Mouse (Mus musculus) CH12.LX (cell line): ENCODE data around the gene Tet1. TPM values are rescaled to one million over a fixed set of nuclear protein-coding genes. Genes with fewer than 3 reads are reported as not detected.

Source experiments
- DNase-seq: peaks from one replicate; pipeline ENCODE4 v3.0.0-alpha.2; 2013; ENCODE audit errors: extremely low read depth
- H3K27ac ChIP-seq: 2 replicates; pipeline ENCODE4 v1.5.1; 2012; ENCODE audit warnings: low read depth, mild to moderate bottlenecking, control low read depth, moderate library complexity; ENCODE audit not compliant: insufficient read depth
- H3K27me3 ChIP-seq: replicated peaks from 2 replicates; pipeline ENCODE3; 2012; ENCODE audit warnings: inconsistent platforms
- H3K36me3 ChIP-seq, 2 experiments: replicated peaks in 1 of 2; 2 replicates each; pipeline versions ENCODE3 to v1.6.1; 2012; ENCODE audit warnings: inconsistent platforms in 1 of 2, low read length in 1 of 2, mild to moderate bottlenecking in 1 of 2, mixed read lengths in 1 of 2, moderate library complexity in 1 of 2; ENCODE audit not compliant: control insufficient read depth in 1 of 2, insufficient read depth in 1 of 2
- H3K4me1 ChIP-seq, 2 experiments: 2 replicates each; pipeline ENCODE4 v1.6.1; 2012; ENCODE audit warnings: inconsistent platforms in 1 of 2, moderate library complexity in 1 of 2; ENCODE audit not compliant: insufficient read depth in 2 of 2, control insufficient read depth in 1 of 2
- H3K4me2 ChIP-seq: 2 replicates; pipeline ENCODE4 v1.6.1; 2012; ENCODE audit warnings: low read depth, mild to moderate bottlenecking, control low read depth; ENCODE audit not compliant: poor library complexity, insufficient read depth, severe bottlenecking
- H3K4me3 ChIP-seq, 3 experiments: fragments of 150-350 bp in 1 of 3; sonication (generic) in 1 of 3; replicated peaks in 1 of 3; 2 replicates each; pipeline versions ENCODE3 to v1.5.1; 2011 to 2012; ENCODE audit warnings: low read depth in 2 of 3, low read length in 2 of 3, mild to moderate bottlenecking in 2 of 3, moderate library complexity in 2 of 3, control low read depth in 1 of 3, improper control_type of control experiment in 1 of 3, inconsistent platforms in 1 of 3, mixed read lengths in 1 of 3; ENCODE audit not compliant: poor library complexity in 1 of 3
- H3K79me2 ChIP-seq: replicated peaks from 2 replicates; pipeline ENCODE4 v1.6.1; 2012; ENCODE audit warnings: mild to moderate bottlenecking, moderate library complexity; ENCODE audit not compliant: control insufficient read depth, poor library complexity, insufficient read depth, severe bottlenecking; ENCODE audit errors: extremely low read depth
- H3K9ac ChIP-seq: 2 replicates; pipeline ENCODE4 v1.6.1; 2012; ENCODE audit warnings: low read depth, mild to moderate bottlenecking, control low read depth, moderate library complexity; ENCODE audit not compliant: insufficient read depth
- H3K9me3 ChIP-seq: replicated peaks from 2 replicates; pipeline ENCODE3; 2012; ENCODE audit warnings: low read length, inconsistent platforms, mixed read lengths
- CHD1 ChIP-seq: IDR thresholded peaks from 2 replicates; pipeline ENCODE4 v1.6.1; 2012; ENCODE audit warnings: low read depth, low read length, improper control_type of control experiment, inconsistent platforms
- CHD2 ChIP-seq: IDR thresholded peaks from 2 replicates; pipeline ENCODE4 v1.6.1; 2011; ENCODE audit warnings: low read length, improper control_type of control experiment
- E2F4 ChIP-seq: IDR thresholded peaks from 2 replicates; pipeline ENCODE4 v1.6.1; 2011; ENCODE audit warnings: low read depth, low read length, improper control_type of control experiment; ENCODE audit not compliant: insufficient replicate concordance
- ELF1 ChIP-seq: IDR thresholded peaks from 2 replicates; pipeline ENCODE4 v1.6.1; 2014; ENCODE audit warnings: low read depth, mild to moderate bottlenecking, inconsistent platforms, low read length, improper control_type of control experiment
- EP300 ChIP-seq: IDR thresholded peaks from 2 replicates; pipeline ENCODE4 v1.6.1; 2011; ENCODE audit warnings: low read length, improper control_type of control experiment
- ETS1 ChIP-seq: conservative IDR thresholded peaks from 2 replicates; pipeline ENCODE4 v1.6.1; 2012; ENCODE audit warnings: low read depth, mild to moderate bottlenecking, inconsistent platforms, low read length, improper control_type of control experiment, moderate library complexity
- GABPA ChIP-seq: IDR thresholded peaks from 2 replicates; pipeline ENCODE4 v1.6.1; 2012; ENCODE audit warnings: low read depth, low read length, improper control_type of control experiment, inconsistent platforms; ENCODE audit not compliant: insufficient replicate concordance
- HCFC1 ChIP-seq: IDR thresholded peaks from 2 replicates; pipeline ENCODE4 v1.6.1; 2012; ENCODE audit warnings: low read depth, mild to moderate bottlenecking, inconsistent platforms, low read length, improper control_type of control experiment
- IRF4 ChIP-seq: IDR thresholded peaks from 2 replicates; pipeline ENCODE4 v1.6.1; 2014; ENCODE audit warnings: low read depth, mild to moderate bottlenecking, inconsistent platforms, low read length, improper control_type of control experiment
- KAT2A ChIP-seq: IDR thresholded peaks from 2 replicates; pipeline ENCODE4 v1.6.1; 2012; ENCODE audit warnings: low read length, improper control_type of control experiment, inconsistent platforms; ENCODE audit not compliant: insufficient replicate concordance
- MAX ChIP-seq: IDR thresholded peaks from 2 replicates; pipeline ENCODE4 v1.6.1; 2011; ENCODE audit warnings: low read length, improper control_type of control experiment
- MAZ ChIP-seq: IDR thresholded peaks from 2 replicates; pipeline ENCODE4 v1.6.1; 2012; ENCODE audit warnings: low read depth, mild to moderate bottlenecking, inconsistent platforms, low read length, improper control_type of control experiment, moderate library complexity
- NRF1 ChIP-seq: IDR thresholded peaks from 2 replicates; pipeline ENCODE4 v1.6.1; 2014; ENCODE audit warnings: low read depth, mild to moderate bottlenecking, inconsistent platforms, low read length, improper control_type of control experiment, moderate library complexity
- PAX5 ChIP-seq: IDR thresholded peaks from 2 replicates; pipeline ENCODE4 v1.6.1; 2012; ENCODE audit warnings: low read length, inconsistent platforms, mixed read lengths
- POLR2A ChIP-seq: IDR thresholded peaks from 2 replicates; pipeline ENCODE4 v1.6.1; 2011; ENCODE audit warnings: low read depth, mild to moderate bottlenecking, improper control_type of control experiment, low read length
- POLR2AphosphoS2 ChIP-seq: IDR thresholded peaks from 2 replicates; pipeline ENCODE4 v1.6.1; 2011; ENCODE audit warnings: low read depth, low read length, improper control_type of control experiment
- RAD21 ChIP-seq: IDR thresholded peaks from 2 replicates; pipeline ENCODE4 v1.6.1; 2011; ENCODE audit warnings: low read depth, mild to moderate bottlenecking, low read length, improper control_type of control experiment, moderate library complexity
- SIN3A ChIP-seq: IDR thresholded peaks from 2 replicates; pipeline ENCODE4 v1.6.1; 2012; ENCODE audit warnings: low read length, improper control_type of control experiment, inconsistent platforms
- SMC3 ChIP-seq: IDR thresholded peaks from 2 replicates; pipeline ENCODE4 v1.6.1; 2011; ENCODE audit warnings: low read depth, low read length, improper control_type of control experiment
- TBP ChIP-seq: conservative IDR thresholded peaks from 2 replicates; pipeline ENCODE4 v1.6.1; 2011; ENCODE audit warnings: low read depth, low read length, improper control_type of control experiment
- TCF12 ChIP-seq: IDR thresholded peaks from 2 replicates; pipeline ENCODE4 v1.6.1; 2014; ENCODE audit warnings: low read depth, mild to moderate bottlenecking, inconsistent platforms, low read length, improper control_type of control experiment
- USF1 ChIP-seq: IDR thresholded peaks from 2 replicates; pipeline ENCODE4 v1.6.1; 2014; ENCODE audit warnings: low read depth, mild to moderate bottlenecking, inconsistent platforms, low read length, improper control_type of control experiment
- USF2 ChIP-seq: conservative IDR thresholded peaks from 2 replicates; pipeline ENCODE4 v1.6.1; 2011; ENCODE audit warnings: low read depth, low read length, improper control_type of control experiment
- ZKSCAN1 ChIP-seq: IDR thresholded peaks from 2 replicates; pipeline ENCODE4 v1.6.1; 2012; ENCODE audit warnings: low read depth, inconsistent platforms, low read length, improper control_type of control experiment, borderline replicate concordance
- ZMIZ1 ChIP-seq: IDR thresholded peaks from 2 replicates; pipeline ENCODE4 v1.6.1; 2012; ENCODE audit warnings: low read depth, mild to moderate bottlenecking, inconsistent platforms, low read length, improper control_type of control experiment
- ZNF384 ChIP-seq: IDR thresholded peaks from 2 replicates; pipeline ENCODE4 v1.6.1; 2012; ENCODE audit warnings: low read depth, low read length, improper control_type of control experiment, inconsistent platforms
- dilution Hi-C: fragments of 300-500 bp; cut with MboI; formaldehyde crosslinking; loops from 2 replicates; pipeline ENCODE4 v1.14.3; 2020; ENCODE audit warnings: low sequenced_read_pairs; ENCODE audit not compliant: extremely low pct_unique_long_range_greater_than_20kb, extremely low pct_ligation_motif_present
- in situ Hi-C: fragments of 300-500 bp; cut with MboI; formaldehyde crosslinking; loops from 3 replicates; pipeline ENCODE4 v1.14.3; 2019; ENCODE audit warnings: low sequenced_read_pairs, low pct_ligation_motif_present, low pct_unique_long_range_greater_than_20kb, mixed read lengths
- polyA plus RNA-seq: library from polyadenylated mRNA; unstranded; fragments of >175 nt; gene quantifications from 2 replicates; pipeline ENCODE4 v1.2.1, GENCODE M21; 2012; ENCODE audit warnings: low read depth; ENCODE audit not compliant: insufficient read length
- total RNA-seq, 2 experiments: library from RNA; depleted of rRNA; stranded (reverse); fragments of 300-350 nt in 1 of 2; fragments of >200 nt in 1 of 2; gene quantifications; 2 replicates each; pipeline ENCODE4 v1.2.3; 2012 to 2014

The Tet1 gene
- total and polyA plus RNA-seq, 3 experiments, result 0.23 to 0.55 (median 0.34) TPM

- no peak overlapping the region for H3K9ac ChIP-seq
- H3K4me2 ChIP-seq, result no peak overlapping the region
- no peaks in the 10 kb centered on the region for H3K27me3 ChIP-seq
- H3K4me1 ChIP-seq, result 0 out of 4 replicates have a peak, but pooled peaks cover 0 to 2% of the 10 kb centered on the region in 2 experiments
- H3K36me3 ChIP-seq, result no peaks in the 10 kb centered on the region
- TF ChIP-seq RAD21 (no peak), TBP (no peak), EP300 (no peak), CHD1 (no peak), ZNF384 (no peak), KAT2A (no peak), NRF1 (no peak), SMC3 (no peak), GABPA (no peak), TCF12 (no peak), POLR2A (no peak), USF1 (no peak)
- no peak for DNase-seq
- no peak overlapping the region for H3K27ac ChIP-seq
- in situ Hi-C loops (no loop called here), dilution Hi-C loops (no loop called here)
- no peaks in the 10 kb centered on the region for H3K79me2 ChIP-seq
- no peak overlapping the region for H3K4me3 ChIP-seq
- no peaks in the 10 kb centered on the region for H3K9me3 ChIP-seq
Measured at GRCm38 (mm10) chr10:62902829-62903228, 6.0 kb downstream of the Tet1 start.

DNA sequence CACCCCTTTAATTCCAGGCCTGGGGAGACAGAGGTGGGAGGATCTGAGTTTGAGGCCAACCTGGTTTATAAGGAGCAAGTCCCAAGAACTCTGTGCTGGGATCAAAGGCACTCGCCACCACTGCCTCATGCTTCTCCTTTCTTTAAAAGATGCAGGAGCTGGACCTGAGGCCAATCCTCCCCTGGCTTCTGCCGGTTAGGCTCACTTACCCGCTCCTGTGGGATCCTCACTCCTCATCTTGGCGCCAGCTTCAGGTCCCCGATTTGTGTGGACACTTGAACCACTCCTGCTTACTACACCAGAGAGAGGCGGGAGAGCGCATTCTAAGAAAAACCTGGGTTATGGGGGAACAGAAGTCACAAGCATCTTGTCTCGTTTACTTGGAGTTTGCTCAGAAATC lies 7.0 kb downstream of the Tet1 start:
- Histone ChIP-seq H3K4me2 (no peak overlapping the region), H3K27ac (no peak overlapping the region), H3K9ac (no peak overlapping the region), H3K27me3 (no peaks in the 10 kb centered on the region), H3K4me1 (0 out of 4 replicates have a peak, but pooled peaks cover 0 to 2% of the 10 kb centered on the region in 2 experiments), H3K36me3 (no peaks in the 10 kb centered on the region), H3K9me3 (no peaks in the 10 kb centered on the region), H3K4me3 (no peak overlapping the region), H3K79me2 (no peaks in the 10 kb centered on the region)
- dilution Hi-C loops, result no loop called here
- TF ChIP-seq EP300, result no peak
- no peak for TF ChIP-seq MAX
- no peak for TF ChIP-seq ZKSCAN1
- no peak for TF ChIP-seq E2F4
- TF ChIP-seq HCFC1, result no peak
- TF ChIP-seq POLR2AphosphoS2, result no peak
- TF ChIP-seq TCF12, result no peak
- no peak for TF ChIP-seq ELF1
- no peak for TF ChIP-seq SIN3A
- no peak for TF ChIP-seq CHD2
- no peak for TF ChIP-seq USF2
- no peak for TF ChIP-seq IRF4
- TF ChIP-seq ETS1, result no peak
- TF ChIP-seq PAX5, result no peak
- TF ChIP-seq SMC3, result no peak
- TF ChIP-seq MAZ, result no peak
- TF ChIP-seq ZMIZ1, result no peak
- no peak for TF ChIP-seq CHD1
- in situ Hi-C loops, result no loop called here
- DNase-seq, result no peak
